Mouse (Mus musculus): Measurements from ENCODE around the gene Ism1. TPM values are rescaled to one million over a fixed set of nuclear protein-coding genes. Genes with fewer than 3 reads are reported as not detected.

The Ism1 gene
- total RNA-seq, 2 experiments from 2014 or later: 1.3 to 2.2 TPM

- intact Hi-C loops (cut with DNase I; ENCODE audit: low total_unique reads): no loop called here
- DNase-seq: no peak
Observed at GRCm38 (mm10) chr2:139708194-139708899, 30.4 kb downstream of the Ism1 start.

DNA sequence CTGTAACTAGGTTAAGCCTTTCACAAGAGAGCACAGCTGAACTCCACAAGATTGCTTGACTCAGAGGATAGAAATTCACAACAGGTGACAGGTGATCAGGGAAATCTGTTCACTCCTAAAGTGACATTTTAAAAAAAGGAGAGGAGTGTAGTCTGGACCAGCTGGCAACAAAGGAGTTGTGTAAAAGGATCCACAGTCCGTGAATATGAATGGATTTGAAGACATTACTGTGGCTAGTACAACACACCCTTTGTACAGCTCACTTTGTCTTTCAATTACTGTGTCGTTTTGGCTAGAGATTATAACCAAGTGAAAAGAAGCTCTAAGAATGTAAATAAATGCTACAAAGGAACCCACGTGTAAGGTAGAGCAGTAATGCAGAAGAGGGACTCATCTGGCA is 33.7 kb downstream of the Ism1 start:
- intact Hi-C loops (cut with DNase I; ENCODE audit: low total_unique reads): no loop called here
- DNase-seq: no peak

DNA sequence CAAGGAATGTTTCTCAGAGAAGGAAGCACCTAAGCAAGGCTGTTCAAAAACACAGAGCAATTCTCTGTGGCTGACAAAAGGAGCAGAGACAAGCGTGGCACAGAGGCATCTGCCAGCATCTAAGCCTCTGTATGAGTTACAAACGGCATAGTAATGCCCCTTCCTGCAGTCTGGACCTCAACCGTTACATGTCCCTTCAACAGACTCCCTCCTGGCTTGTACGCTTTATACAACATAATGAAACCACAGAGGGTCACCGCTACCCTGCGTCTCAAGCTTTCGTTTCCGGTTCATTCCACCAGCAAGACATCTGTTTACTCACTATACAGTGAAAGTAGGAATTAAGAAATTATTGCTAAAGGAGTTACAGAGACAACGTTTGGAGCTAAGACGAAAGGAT is 34.1 kb downstream of the Ism1 start:
- intact Hi-C loops (cut with DNase I; ENCODE audit: low total_unique reads): no loop called here
- DNase-seq: no peak

DNA sequence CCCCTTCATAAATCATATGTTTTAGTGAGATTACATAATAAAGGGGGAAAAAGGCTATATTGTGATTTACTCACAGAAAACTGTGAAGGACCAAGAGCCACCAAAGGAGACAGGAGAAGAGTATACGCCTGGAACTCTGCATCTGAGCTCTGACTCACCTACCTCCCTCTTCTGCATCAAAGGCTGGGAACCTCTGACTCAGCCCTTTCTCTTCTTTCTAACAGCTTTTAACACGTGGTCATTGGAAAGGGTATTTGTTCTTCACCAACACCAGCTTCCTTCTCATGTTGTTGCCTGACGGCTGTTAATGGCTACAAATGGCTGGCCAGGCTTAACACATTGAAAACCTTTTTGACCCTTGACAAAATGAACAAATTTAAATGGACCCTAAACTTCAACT is 36.2 kb downstream of the Ism1 start:
- intact Hi-C loops (cut with DNase I; ENCODE audit: low total_unique reads): no loop called here

DNA sequence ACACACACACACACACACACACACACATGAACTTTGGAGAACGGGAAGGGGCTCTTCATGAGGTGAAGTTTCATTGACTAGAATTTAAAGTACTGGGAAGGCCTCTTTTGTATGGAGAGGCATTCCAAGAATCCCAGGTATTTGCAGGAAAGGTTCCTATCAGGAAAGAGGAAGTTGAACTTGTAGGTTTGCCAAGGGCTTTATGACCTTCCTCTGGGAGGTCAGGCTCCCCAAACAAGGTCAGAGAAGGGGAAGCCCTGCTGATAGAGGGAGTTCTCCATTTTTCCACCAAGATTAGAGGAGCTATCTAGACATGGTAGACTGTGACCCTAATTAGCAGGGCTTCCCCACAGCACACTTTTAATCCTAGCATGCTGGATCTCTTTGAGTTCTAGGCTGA is 39.8 kb downstream of the Ism1 start:
- intact Hi-C loops (cut with DNase I; ENCODE audit: low total_unique reads): no loop called here
- DNase-seq: no peak

More for the DNA sequence above, 36.2 kb downstream of the Ism1 start:
- DNase-seq: no peak

GRCm38 (mm10) chr2:139722700-139723099 is 44.7 kb downstream of the Ism1 start:
- intact Hi-C loops (cut with DNase I; ENCODE audit: low total_unique reads): loop anchor here (5.0 kb wide), 1 partner anchor 130 kb away; no protein-coding TSS in a partner anchor
- peak; percentile 36 for DNase-seq

GRCm38 (mm10) chr2:139723304-139723703 is 45.3 kb downstream of the Ism1 start:
- DNase-seq: no peak

DNA sequence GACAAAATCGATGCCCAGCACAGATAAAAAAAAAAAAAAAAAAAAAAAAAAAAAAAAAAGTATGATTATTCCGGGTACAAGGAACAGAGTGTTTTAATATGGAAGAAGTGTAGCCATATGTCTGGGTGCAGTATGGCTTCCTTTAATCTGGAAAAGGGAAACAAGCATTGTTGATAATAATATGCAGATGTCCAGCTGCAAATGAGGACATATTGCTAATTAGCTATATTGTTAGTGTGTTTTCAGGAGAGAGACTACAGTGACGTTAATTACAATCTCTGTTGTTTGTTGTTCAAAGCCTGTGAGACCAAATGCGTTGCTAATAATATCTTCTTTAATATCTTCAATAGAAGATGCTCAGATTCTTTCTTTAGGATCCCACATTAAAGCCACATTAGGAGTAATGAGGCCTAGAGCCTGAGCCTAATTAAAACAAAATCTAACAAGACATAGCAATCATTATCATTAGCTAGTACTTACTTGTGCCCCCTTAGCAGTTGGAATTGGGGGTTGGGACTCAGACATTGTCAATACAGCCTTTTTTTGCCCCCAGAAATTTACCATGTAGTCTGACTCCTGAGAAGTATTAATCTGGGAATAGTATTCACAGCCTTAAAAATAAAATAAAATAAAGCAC is 46.3 kb downstream of the Ism1 start:
- intact Hi-C loops (cut with DNase I; ENCODE audit: low total_unique reads): loop anchor here (5.0 kb wide), 1 partner anchor 132 kb away; no protein-coding TSS in a partner anchor
- no peak for DNase-seq

More at GRCm38 (mm10) chr2:139723304-139723703, 45.3 kb downstream of the Ism1 start:
- intact Hi-C loops (cut with DNase I; ENCODE audit: low total_unique reads): loop anchor here (5.0 kb wide), 1 partner anchor 131 kb away; no protein-coding TSS in a partner anchor

DNA sequence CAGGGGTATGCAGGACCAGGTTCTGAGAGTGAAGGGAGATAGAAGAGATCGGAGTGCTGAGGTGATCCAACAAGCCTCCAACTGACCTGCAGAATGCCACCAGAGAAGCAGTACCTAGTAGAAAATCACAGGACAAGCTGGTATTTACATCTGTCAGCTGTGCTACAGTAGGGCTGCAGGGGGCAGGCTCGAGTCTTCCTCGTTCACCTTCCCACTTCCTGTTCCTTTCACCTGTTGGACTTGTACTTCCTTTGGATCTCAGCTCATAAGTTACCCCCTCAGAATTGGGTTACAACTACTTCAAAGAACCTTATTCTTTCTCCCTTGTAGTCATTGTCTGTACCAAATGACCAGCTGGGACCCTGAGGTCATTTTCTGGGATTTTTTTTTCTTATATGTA is 47.4 kb downstream of the Ism1 start:
- no peak for DNase-seq
- intact Hi-C loops (cut with DNase I; ENCODE audit: low total_unique reads): no loop called here

DNA sequence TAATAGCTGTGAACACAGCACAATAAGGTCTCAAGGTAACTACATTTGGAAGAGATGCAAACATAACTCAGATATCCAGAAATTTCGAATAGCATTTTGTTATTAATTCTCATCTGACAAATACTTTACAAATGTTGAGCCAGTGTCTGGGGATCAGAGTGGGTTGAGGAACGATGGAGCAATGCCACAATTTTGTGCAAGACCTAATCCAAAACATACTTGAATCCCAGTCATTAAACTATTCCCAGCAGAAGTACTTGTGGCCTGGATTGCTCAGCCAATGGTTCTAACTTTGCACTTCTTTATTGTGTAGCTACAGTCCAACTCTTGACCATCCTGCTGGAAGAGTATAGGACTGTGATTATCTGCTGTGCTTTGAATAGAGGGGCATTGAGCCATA is 50.1 kb downstream of the Ism1 start:
- intact Hi-C loops (cut with DNase I; ENCODE audit: low total_unique reads): no loop called here
- DNase-seq: no peak

DNA sequence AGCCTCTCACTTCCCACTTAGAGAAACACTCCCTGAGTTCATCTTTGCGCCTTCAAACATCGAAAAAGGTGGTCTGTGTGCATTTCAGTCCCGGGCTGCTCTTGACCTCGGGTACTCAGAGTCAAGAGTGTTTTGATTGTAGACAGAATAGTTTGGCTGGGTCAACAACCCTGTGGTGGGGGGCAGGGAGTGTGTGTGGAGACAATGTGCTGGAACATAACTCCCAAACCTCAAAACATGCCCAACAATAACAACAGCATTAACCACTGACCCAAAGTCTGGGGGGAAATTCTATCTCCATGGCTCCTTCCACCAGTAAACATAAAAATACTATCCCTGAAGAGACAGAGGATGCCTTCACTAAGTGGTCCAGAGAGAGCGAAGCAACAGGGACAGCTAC is 51.4 kb downstream of the Ism1 start:
- intact Hi-C loops (cut with DNase I; ENCODE audit: low total_unique reads): no loop called here
- no peak for DNase-seq

DNA sequence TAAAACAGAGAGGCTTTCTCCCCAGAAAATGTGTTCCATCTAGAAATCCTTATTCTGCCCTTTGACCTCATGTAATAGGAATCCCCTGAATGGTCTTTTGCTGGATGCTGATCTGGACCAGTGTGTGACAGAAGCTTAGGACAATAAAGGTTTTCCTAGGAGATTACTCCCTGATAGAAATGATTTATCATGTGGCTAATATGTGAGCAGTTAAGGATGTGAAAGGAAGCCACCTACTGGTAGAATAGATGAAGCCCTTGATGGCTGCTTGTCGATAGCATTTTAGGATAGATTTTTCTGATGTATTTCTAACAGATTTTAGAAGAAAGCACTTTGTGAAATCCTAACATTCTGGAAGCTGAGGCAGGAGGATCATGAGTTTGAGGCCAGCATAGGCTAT is 64.4 kb downstream of the Ism1 start:
- intact Hi-C loops (cut with DNase I; ENCODE audit: low total_unique reads): no loop called here

GRCm38 (mm10) chr2:139757021-139757420 is 79.0 kb downstream of the Ism1 start:
- no peak for DNase-seq
- intact Hi-C loops (cut with DNase I; ENCODE audit: low total_unique reads): no loop called here

More for the DNA sequence above, 64.4 kb downstream of the Ism1 start:
- DNase-seq: no peak

DNA sequence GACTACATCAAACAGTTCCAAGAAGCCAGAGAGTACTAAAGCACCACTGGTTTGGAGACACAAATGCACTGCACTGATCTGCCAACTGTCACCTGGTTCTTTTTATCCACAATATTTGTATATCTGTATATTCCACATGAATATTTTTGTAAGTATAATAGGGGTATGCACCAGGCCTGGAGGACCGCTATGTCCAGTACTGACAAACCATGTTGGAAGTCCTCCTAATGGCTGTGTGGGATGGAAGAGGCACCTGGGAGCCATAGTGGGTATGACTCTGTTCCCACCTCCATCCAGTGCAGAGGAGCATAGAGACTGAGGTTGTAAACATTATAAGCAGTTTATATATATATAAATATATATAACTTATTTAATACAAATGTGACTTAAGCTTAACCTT is 79.5 kb downstream of the Ism1 start:
- intact Hi-C loops (cut with DNase I; ENCODE audit: low total_unique reads): no loop called here

GRCm38 (mm10) chr2:139764355-139764754 is 86.4 kb downstream of the Ism1 start:
- intact Hi-C loops (cut with DNase I; ENCODE audit: low total_unique reads): no loop called here
- no peak for DNase-seq

More for the DNA sequence above, 79.5 kb downstream of the Ism1 start:
- DNase-seq: no peak

DNA sequence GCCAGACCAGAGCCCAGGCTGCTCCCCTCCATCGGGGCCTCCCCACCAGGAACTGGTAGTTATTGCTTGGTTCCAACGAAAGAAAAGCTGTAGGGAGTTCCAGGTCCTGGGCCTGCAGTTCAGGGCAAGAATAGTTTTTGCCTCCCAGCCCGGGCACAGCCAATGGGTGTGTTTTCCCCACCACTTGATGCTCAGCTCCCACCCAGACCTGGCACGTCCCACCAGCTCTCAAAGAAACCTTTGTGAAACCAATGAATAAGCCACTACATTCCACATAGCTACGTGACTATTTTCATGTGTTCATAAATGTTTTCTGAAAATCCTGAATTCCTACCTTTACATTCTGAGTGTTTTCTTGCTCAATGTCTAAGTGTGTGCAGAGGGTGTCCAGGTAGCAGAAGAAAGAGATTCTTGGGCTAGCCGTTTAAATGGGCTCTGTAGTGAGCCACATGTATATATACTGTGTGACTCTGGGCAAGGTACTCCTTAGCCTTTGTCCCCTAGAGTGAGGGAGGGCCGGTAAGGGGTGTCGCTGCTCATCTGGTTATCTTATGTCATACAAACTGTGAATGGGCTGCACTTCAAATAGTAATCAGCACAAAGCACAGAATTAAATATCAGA is 97.1 kb downstream of the Ism1 start:
- no peak for DNase-seq
- intact Hi-C loops (cut with DNase I; ENCODE audit: low total_unique reads): loop anchor here (10.0 kb wide), 1 partner anchor 190 kb away; no protein-coding TSS in a partner anchor

GRCm38 (mm10) chr2:139776644-139777043 is 98.7 kb downstream of the Ism1 start:
- intact Hi-C loops (cut with DNase I; ENCODE audit: low total_unique reads): loop anchor here (10.0 kb wide), 1 partner anchor 188 kb away; no protein-coding TSS in a partner anchor
- DNase-seq: no peak

DNA sequence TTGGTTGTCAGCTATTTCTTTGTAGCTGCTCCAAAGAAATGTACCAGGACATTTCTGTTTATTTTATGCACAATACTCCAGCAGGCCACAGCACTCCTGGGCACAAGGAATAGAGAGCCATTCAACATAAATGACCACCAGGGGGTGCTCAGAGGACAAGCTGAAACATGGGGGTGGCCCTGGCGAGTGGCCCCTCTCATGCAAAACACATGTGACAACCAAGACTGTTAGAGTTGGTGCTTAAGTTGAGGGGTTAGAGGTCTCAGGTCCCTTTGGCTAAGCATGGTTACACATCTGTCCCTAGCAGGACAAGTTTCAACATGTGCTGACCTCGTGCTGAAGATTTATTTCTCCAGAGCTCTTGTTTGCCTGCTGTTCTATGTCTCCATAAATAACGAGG is 100.3 kb downstream of the Ism1 start:
- intact Hi-C loops (cut with DNase I; ENCODE audit: low total_unique reads): loop anchor here (10.0 kb wide), 1 partner anchor 187 kb away; no protein-coding TSS in a partner anchor
- no peak for DNase-seq

DNA sequence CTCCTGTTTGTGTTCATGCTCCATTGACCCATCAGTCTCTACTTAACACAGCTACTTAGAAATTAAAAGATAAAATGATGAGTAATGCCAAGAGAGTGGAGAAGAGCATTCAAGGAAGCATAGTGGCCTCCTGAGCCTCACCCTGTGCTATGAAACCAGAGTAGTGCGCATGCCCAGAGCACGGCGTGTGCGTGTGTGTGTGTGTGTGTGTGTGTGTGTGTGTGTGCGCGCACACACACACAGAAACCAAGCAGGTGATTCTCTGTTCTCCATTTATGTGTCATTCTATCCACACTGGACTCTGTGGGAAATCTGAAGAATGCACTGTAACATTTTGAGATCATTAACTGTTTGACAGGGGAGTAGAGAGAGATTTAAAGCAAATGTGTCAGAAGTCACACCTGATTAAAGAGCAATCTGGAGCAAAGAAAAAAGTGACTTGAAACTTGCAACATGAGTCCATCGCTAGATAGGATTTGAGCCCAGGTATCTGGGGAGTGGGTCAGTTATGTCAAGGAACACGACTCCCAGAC is 105.4 kb downstream of the Ism1 start:
- intact Hi-C loops (cut with DNase I; ENCODE audit: low total_unique reads): no loop called here
- DNase-seq: no peak

DNA sequence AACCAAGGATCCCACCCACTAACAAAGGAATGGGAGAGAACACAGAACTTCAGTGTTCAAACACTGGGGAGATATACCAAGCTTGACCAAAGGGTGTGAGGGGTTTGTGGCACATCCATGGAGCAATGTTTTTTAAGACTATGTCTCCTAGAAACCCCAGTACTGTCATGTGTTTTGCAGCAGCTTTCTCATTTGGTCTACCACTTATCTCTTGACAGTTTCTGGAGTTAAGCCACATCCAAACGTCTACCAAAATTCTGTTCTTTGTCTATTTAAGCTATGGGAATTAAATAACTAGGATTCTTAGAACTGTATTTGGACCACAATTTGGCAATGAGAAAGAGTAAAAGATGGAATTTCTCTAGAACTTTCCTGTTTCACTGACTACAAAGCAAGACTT is 106.5 kb downstream of the Ism1 start:
- no peak for DNase-seq
- intact Hi-C loops (cut with DNase I; ENCODE audit: low total_unique reads): no loop called here

Data from gastrocnemius, postnatal 14 days (tissue).